Mouse (Mus musculus) T-helper 2 cell (primary cell): ENCODE results near the gene Ddx39b.
"Not testable (repeated sequence)": the region's sequence is repeated elsewhere in the genome, so short reads cannot be mapped to it uniquely, and the experiment has no call there.

Experiments used
- in situ Hi-C: fragments of 300-600 bp; cut with MboI, MseI; formaldehyde crosslinking; loops from one replicate; pipeline ENCODE4 v1.15.1; 2025; ENCODE audit warnings: high pct_unique_total_duplicates

Gene Ddx39b

DNA sequence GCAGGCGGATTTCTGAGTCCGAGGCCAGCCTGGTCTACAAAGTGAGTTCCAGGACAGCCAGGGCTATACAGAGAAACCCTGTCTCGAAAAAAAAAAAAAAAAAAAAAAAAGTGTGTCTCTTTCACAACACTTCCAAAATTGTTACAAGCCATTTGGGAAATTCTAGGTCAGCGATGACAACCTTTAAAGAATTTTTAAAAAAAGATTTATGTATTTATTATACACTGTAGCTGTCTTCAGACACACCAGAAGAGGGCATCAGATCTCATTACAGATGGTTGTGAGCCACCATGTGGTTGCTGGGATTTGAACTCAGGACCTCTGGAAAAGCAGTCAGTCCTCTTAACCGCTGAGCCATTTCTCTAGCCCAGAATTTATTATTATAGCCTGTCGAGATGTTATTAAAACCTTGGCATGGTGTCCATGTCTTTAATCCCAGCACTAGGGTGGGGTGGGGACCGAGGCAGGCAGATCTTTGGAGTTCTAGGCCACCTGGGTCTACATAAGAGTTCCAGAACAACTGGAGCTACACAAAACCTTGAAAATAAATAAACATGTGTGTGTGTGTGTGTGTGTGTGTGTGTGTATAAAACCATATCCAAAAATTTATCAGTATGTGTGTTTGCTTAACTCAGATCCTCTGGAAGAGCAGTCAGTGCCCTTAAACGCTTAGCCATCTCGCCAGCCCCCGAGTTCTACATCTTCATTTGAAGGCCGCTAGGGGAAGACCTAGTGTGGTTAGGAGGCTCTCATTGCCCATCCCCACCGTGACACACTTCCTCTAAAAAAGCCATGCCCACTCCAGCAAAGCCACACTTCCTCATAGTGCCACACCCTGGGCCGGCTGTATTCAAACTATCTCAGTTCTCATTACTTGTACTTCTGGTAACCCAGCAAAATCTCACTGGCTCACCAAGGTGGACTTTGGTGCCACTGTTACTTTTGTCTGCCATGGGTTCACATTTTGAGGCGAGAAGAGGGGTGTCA lies 17.2 kb downstream of the Ddx39b start:
- in situ Hi-C loops = no loop called here

GRCm38 (mm10) chr17:35259621-35260020 lies 18.1 kb downstream of the Ddx39b start:
- in situ Hi-C loops = loop anchor here (10.0 kb wide), 1 partner anchor 65 kb away; the partner anchor contains the start of gene H2-Q1

DNA sequence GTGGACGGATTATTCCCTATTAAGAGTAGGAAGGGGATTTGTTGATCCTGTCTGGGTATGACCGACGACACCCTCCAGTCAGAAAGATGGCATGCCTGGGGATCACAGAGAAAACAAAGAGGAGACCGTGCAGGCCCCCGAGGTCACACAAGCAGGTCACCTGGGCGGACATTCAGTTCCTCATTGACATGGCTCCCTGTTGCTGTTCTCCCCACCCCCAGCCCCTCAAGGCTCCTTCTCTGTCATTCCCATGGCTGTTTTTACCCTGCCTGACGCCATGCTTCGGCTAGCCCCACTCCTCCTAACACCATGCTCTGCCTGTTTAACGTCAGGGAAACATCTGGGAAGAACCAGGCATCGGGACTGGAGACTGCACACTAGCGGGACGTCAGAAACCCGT lies 20.1 kb downstream of the Ddx39b start:
- in situ Hi-C loops = loop anchor here (10.0 kb wide), 1 partner anchor 63 kb away; the partner anchor contains the start of gene H2-Q1

GRCm38 (mm10) chr17:35262664-35263522 lies 21.3 kb downstream of the Ddx39b start, which contains the start of gene H2-D1:
Gene H2-D1, plus strand, starts transcription at chr17:35262730.
- in situ Hi-C loops = loop anchor here (10.0 kb wide), 1 partner anchor 62 kb away; the partner anchor contains the start of gene H2-Q1

DNA sequence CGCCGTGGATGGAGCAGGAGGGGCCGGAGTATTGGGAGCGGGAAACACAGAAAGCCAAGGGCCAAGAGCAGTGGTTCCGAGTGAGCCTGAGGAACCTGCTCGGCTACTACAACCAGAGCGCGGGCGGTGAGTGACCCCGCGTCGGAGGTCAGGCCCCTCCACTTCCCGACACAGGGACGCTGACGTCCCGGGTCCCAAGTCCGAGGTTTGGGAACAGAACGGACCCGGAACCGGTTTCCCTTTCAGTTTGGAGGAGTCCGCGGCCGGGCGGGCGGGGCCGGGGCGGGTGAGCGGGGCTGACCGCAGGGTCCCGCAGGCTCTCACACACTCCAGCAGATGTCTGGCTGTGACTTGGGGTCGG lies 22.0 kb downstream of the Ddx39b start:
- in situ Hi-C loops = loop anchor here (10.0 kb wide), 1 partner anchor 61 kb away; the partner anchor contains the start of gene H2-Q1

DNA sequence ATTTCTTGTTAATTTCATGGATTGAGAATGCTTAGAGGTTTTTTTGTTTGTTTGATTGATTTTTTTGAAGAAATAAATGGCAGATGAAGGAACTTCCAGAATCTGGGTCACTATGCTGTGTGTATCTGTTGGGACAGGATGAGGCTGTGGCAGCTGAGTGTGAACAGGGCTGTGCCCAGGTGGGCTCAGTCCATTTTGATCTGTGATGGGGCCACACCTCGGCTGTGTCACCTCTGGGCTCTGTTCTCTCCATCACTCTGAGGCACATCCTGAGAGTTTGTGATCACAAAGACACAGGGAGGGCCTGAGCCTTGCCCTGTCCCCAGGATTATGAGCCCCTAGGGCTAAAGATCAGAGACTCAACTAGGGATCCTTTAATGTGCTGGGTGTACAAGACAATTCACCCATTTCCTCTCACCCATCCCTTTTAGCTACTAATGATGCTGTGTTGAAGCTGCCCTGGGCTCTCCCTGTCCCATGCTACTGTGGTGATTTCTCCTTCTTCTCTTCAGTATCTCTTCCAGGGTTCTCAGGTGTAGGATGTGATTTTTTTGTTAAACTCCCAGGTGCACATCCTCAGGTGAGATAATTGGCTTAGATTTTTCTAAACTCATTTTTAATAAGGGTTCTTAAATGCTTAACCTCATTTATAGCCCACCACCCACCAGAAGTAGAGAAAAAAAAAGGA lies 26.0 kb downstream of the Ddx39b start:
- in situ Hi-C loops = loop anchor here (10.0 kb wide), 1 partner anchor 57 kb away; the partner anchor contains the start of gene H2-Q1

DNA sequence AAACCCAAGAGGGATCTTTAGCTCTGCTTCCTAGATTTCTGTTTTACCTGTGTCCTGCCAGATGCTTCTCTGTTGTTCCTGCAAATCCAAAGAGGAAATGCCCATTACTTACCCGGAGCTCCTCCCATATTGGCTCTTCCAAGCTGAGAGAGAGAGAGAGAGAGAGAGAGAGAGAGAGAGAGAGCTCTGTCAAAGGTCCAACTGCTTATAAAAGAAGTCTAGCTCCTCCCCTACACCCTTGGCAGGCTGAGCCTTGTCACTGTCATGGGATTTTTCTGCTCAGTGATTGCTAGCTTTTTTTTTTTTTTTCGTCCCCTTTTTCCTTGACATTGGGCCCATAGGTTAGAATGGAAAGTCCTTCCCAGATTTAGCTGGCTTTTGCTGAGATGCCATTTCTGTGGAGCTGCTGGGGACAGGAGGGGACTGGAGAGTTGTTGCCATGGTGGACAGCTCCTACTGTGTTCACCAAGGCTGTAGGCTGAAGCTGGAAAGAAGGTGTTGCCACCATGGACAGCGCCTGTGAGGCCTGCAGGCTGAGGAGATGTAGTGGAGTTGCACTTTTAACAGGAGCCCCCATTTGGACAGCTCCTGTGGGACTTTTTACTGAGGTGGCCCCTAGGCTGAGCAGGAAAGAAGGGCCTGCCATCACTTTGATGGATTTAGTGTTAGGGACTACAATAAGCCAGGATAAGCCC lies 28.3 kb downstream of the Ddx39b start:
- in situ Hi-C loops = loop anchor here (10.0 kb wide), 1 partner anchor 55 kb away; the partner anchor contains the start of gene H2-Q1

GRCm38 (mm10) chr17:35272249-35272648 lies 30.7 kb downstream of the Ddx39b start:
- in situ Hi-C loops = no loop called here

DNA sequence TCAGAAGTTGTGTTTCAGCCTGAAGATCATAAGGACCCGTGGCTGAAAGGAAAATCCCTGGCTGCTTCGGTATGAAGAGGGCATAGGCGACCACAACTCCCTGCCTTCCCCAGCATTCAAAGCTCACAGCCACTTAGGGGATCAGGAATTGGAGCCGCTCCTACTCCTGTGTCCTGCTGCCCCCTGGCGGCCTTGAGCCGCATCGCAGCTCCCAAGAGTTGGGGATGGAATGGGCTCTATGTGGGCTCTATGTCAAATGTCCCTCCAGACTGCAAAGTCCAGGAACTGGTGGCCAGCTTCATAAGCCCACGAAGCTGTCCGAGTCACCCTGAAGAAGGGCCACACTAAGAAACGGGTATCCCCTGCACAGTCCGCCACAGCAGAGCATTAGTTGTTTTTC lies 33.2 kb downstream of the Ddx39b start:
- in situ Hi-C loops = no loop called here

- in situ Hi-C loops = no loop called here
Observed at GRCm38 (mm10) chr17:35276304-35276864, 34.8 kb downstream of the Ddx39b start.

- in situ Hi-C loops = no loop called here
Observed at GRCm38 (mm10) chr17:35278049-35278448, 36.5 kb downstream of the Ddx39b start.

DNA sequence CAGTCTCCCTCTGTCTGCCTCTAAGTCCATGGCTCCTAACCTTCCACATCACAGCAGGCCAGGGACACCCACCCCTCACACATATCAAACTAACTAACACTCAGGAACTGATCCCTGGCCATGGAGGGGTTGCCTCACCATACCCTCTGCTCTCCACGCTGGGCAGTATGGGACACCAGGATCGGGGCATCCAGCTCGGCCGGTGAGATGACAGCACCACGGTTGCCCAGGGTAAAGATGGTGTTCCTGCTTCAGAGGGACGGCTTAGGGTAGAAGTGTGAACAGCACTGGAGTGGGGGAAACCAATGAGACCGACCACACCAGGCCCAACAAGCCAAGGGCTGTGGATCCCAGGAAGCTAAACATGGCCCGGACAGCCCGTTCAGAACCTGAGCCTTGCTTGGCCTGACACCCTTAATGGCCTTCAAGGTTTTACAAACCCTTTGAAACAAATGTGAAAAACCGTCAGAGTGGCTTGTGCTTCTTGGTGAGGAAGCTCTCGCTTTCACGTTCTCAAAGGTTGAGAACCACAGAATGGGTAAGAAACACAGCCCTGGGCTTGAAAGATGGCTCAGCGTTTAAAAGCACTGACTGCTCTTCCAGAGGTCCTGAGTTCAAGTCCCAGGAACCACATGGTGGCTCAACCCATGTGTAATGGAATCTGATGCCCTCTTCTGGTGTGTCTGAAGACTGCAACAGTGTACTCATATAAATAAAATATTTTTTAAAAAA lies 37.6 kb downstream of the Ddx39b start:
- in situ Hi-C loops = no loop called here

DNA sequence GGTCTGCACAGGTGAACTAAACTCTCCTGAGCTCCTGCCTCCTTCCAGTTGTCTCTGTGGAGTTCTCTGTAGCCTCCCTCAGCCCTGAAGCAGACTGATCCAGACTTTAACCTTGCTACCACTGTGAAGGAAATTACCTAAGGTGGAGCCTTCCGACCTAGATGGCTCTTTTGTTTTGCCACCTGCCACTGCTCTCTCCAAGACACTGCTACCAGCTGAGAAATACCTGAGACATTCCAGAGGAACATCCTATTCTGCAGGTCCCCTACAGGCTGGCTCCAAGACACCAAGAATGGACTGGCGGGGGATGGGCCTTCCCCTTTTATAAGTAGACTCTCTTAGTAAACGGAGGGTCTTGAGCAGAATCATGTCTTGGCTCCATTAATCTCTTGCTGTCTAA lies 38.7 kb downstream of the Ddx39b start:
- in situ Hi-C loops = no loop called here

DNA sequence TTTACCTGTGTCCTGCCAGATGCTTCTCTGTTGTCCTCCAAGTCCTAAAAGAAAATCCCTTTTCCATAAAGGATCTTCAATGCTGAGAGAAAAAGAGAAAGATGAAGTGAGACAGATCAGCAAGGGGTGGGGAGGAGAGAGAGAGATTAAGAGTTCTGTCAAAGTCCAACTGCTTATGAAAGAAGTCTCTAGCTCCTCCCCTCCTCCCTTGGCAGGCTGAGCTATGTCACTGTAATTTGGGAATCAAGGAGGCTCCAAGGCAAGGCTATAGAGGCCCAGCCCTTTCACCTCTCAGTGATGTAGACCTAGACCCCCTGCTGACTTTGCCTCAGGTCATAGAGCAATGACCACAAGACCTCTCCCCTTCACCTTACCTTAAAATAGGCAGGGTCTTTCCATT lies 43.9 kb downstream of the Ddx39b start:
- in situ Hi-C loops = loop anchor here (5.0 kb wide), 1 partner anchor 37 kb away; the partner anchor contains the start of gene H2-Q1

GRCm38 (mm10) chr17:35295796-35296195 lies 54.2 kb downstream of the Ddx39b start:
- in situ Hi-C loops = not testable (repeated sequence)

DNA sequence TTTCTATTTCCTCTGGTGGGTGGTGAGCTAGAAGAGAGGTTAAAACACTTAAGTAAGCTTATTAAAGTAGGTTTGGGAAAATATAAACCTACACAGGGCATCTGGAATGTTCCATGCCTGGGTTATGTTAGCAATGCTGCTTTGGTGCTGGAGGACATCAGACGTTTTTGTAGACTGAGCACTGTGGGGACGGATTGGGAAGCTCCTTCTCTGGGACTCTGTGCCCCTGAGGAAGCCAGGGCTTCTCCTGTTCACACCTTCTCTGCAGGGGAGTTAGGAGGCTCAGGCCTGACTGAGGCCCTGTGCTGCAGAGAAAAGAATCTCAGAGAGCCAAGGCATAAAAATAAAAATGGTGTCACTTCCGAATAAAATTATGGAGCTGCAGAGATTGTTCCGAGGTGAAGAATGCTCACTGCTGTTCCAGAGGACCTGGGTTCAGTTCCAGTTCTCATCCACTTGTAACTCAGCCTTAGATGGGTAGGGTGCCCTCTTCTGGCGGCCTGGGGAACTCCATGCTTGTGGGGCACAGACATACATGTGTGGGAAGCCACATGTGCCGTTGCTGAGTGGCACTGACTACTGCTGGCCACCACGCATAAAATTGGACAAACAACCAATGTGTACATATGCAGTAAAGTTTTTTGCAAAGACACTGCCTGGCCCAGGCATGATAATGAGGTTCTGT lies 58.9 kb downstream of the Ddx39b start:
- in situ Hi-C loops = loop anchor here (5.0 kb wide), 1 partner anchor 77 kb away; the partner anchor contains the start of gene H2-Q4

DNA sequence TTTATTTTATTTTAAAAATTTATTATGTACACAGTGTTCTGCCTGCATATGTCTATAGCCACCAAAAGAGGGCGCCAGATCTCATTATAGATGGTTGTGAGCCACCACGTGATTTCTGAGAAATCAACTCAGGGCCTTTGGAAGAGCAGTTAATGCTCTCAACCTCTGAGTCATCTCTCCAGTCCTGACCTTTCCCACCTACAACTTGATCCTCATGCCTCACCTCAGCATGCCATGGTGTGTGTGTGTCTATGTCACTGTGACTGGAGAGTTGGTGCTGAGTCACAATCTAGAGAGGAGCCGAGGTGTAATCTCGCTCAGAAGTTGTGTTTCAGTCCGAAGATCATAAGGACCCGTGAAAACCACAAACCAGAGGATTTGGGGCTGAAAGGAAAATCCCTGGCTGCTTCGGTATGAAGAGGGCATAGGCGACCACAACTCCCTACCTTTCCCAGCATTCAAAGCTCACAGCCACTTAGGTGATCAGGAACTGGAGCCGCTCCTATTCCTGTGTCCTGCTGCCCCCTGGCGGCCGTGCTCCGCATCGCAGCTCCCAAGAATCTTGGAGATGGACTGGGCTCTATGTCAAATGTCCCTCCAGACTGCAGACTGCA lies 60.2 kb downstream of the Ddx39b start:
- in situ Hi-C loops = loop anchor here (5.0 kb wide), 1 partner anchor 76 kb away; the partner anchor contains the start of gene H2-Q4

DNA sequence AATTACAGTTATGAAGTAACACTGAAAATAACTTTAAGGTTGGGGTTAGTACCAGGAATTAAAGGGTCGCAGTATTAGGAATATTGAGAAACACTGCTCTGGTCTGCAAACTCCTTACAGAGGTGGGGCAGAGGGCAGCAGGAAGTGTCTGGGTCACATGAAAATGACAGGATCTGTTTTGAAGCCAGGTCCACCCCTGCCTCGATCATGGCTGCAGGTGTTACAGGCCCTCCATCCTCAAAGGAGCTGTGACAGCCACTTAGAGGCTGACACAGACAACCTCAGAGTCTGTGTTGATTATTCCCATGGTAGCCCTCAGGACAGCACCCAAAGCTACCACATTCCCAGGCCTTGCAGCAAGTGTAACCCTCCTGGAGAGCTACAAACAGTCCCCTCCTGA lies 61.7 kb downstream of the Ddx39b start:
- in situ Hi-C loops = loop anchor here (5.0 kb wide), 1 partner anchor 74 kb away; the partner anchor contains the start of gene H2-Q4
